Mouse (Mus musculus) brain, embryonic 14.5 days (tissue): Measurements from ENCODE around the gene Clk2.

ENCODE experiments used
- CTCF ChIP-seq: fragments of 200-500 bp; IDR thresholded peaks from 2 replicates; pipeline ENCODE4 v1.5.1; 2012; ENCODE audit warnings: inconsistent platforms, mild to moderate bottlenecking, moderate library complexity, borderline replicate concordance; ENCODE audit not compliant: insufficient read depth, insufficient read length; ENCODE audit errors: extremely low read depth
- POLR2A ChIP-seq: fragments of 200-500 bp; IDR thresholded peaks from 2 replicates; pipeline ENCODE4 v1.6.1; 2012; ENCODE audit warnings: mild to moderate bottlenecking, inconsistent platforms, borderline replicate concordance; ENCODE audit not compliant: poor library complexity, insufficient read depth, insufficient read length, severe bottlenecking; ENCODE audit errors: extremely low read depth

DNA sequence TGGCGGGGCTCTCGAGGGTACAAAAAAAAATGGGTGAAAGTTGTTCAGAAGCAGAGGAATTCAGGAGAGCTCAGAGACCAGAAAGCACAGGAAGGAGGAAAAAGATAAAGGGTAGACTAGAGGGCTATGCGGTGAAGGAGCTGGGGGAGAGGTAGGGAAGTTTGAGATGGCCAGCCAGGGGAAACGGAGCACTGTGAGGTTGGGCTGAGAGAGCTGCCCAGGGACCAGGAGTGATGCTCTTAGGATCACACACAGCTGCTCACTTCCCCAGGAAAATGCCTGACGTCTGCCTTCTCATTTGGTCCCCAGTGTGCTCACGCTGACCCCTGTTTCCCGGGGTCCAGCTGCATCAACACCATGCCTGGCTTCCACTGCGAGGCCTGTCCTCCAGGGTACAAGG, 55.0 kb downstream of the Clk2 start:
- no peak for TF ChIP-seq POLR2A
- TF ChIP-seq CTCF: no peak
